Mouse (Mus musculus): Measurements from ENCODE around the gene Gm13271.

DNA sequence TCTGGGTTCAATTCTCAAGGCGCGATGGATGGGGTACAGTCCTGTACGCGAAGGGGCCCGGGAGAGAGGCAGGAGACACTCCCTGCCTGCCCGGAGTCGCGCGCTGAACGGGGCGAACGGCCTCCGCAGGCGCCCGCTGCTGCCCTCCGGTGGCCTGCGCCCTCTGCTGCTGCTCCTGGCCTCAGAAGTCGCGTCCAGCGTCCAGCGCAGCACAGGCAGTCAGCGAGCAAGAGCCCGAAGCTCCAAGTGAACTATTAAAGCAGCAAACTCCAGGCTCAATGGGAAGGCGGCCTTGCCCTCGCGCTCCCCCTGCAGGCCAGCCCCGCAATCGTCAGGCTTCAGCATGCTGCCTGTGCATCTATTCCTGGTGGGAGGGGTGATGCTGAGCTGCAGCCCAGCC is 5.8 kb downstream of the Gm13271 start:
- TF ChIP-seq POLR2A (IDR thresholded peaks at IDR 0.05; ENCODE audit: extremely low read depth, insufficient read depth, low read length) (peak; percentile 18; the same call in 1 of the 2 replicates), CTCF (IDR thresholded peaks at IDR 0.05; ENCODE audit: extremely low read depth, insufficient read depth, low read length) (peak; percentile 2; the same call in 1 of the 2 replicates)
